In the genomic region with DNA sequence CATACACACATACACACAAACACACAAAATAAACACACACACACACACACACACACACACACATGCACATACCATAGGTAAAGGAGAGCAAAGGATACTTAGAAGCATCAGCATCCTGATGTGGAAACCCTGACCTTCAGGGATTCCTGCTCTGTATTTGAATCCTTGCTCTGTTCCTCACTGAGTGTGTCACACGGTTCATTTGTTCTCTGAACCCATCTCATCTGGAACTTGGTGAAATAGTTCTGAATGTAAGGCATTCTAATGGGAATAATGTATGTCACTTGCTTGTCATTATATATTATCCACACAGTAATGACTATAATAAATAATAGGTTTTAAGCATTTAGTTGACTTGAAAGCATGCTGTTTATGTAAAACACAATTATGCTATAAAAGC, we compare ENCODE assay signal across 24 mouse cellular contexts.
"Had no signal": no experiment of that assay in that cellular context is flagged by ENCODE, and none has a peak within 500 bp of the region (broad histone marks: within the 10 kb centered on the region; RNA-seq: fewer than 3 reads in every experiment).

No protein-coding gene starts in this region.

- H3K36me3 ChIP-seq: heart, embryonic 10.5 days; heart, embryonic 12.5 days; hindbrain, embryonic 10.5 days; hindbrain, embryonic 12.5 days; intestine, embryonic 15.5 days; limb, embryonic 10.5 days; limb, embryonic 12.5 days had no signal

- H3K4me1 ChIP-seq: heart, embryonic 10.5 days; heart, embryonic 12.5 days; hindbrain, embryonic 10.5 days; hindbrain, embryonic 12.5 days; intestine, embryonic 15.5 days; limb, embryonic 10.5 days; limb, embryonic 12.5 days had no signal

- DNase-seq: gastrocnemius, adult 2 months; gastrocnemius, postnatal 10 days; gastrocnemius, postnatal 25 days; heart, adult 18-20 months; heart, postnatal 10 days; heart, postnatal 4 days; kidney, adult 18-20 months; kidney, adult 8-10 months; kidney, postnatal 14 days; kidney, postnatal 36 days had no signal

- H3K4me3 ChIP-seq: gastrocnemius, adult 2 months; heart, embryonic 10.5 days; heart, embryonic 12.5 days; hindbrain, embryonic 10.5 days; hindbrain, embryonic 12.5 days; intestine, embryonic 15.5 days; layer of hippocampus, adult 2 months; left cerebral cortex, adult 2 months; limb, embryonic 10.5 days; limb, embryonic 12.5 days had no signal

- H3K4me2 ChIP-seq: heart, embryonic 12.5 days; hindbrain, embryonic 12.5 days; hindbrain, embryonic 14.5 days; intestine, embryonic 15.5 days; limb, embryonic 12.5 days had no signal

- H3K9ac ChIP-seq: heart, embryonic 12.5 days; hindbrain, embryonic 12.5 days; hindbrain, embryonic 14.5 days; intestine, embryonic 15.5 days; limb, embryonic 12.5 days had no signal

- H3K27ac ChIP-seq: gastrocnemius, adult 2 months; heart, embryonic 10.5 days; hindbrain, embryonic 10.5 days; hindbrain, embryonic 12.5 days; hindbrain, embryonic 14.5 days; intestine, embryonic 15.5 days; kidney, postnatal 0 days; layer of hippocampus, adult 2 months; left cerebral cortex, adult 2 months; limb, embryonic 10.5 days; limb, embryonic 12.5 days had no signal

- H3K9me3 ChIP-seq: heart, embryonic 10.5 days; heart, embryonic 12.5 days; hindbrain, embryonic 10.5 days; hindbrain, embryonic 12.5 days; intestine, embryonic 15.5 days; limb, embryonic 10.5 days; limb, embryonic 12.5 days had no signal

- ATAC-seq: hindbrain, embryonic 16.5 days; inflammation-experienced regulatory T-cells, adult 6 months; intestine, embryonic 15.5 days; intestine, postnatal 0 days had no signal

- H3K27me3 ChIP-seq: heart, embryonic 12.5 days; hindbrain, embryonic 12.5 days; intestine, embryonic 15.5 days; limb, embryonic 12.5 days had no signal
